Mouse (Mus musculus) bone marrow, adult 2 months (tissue): ENCODE results near the gene Atox1. TPM values are rescaled to one million over a fixed set of nuclear protein-coding genes. Genes with fewer than 3 reads are reported as not detected.
"Not testable (repeated sequence)": the region's sequence is repeated elsewhere in the genome, so short reads cannot be mapped to it uniquely, and the experiment has no call there.

Experiments used
- H3K27ac ChIP-seq: fragments of 200-500 bp; 2 replicates; pipeline ENCODE4 v1.5.1; 2012; ENCODE audit warnings: low read depth, mild to moderate bottlenecking, control low read depth, inconsistent platforms, low read length; ENCODE audit not compliant: control insufficient read depth, poor library complexity, insufficient read depth
- H3K4me1 ChIP-seq: fragments of 200-500 bp; 2 replicates; pipeline ENCODE4 v1.6.1; 2011; ENCODE audit warnings: low read length; ENCODE audit not compliant: control insufficient read depth, insufficient read depth
- H3K4me3 ChIP-seq: fragments of 200-500 bp; replicated peaks from 2 replicates; pipeline ENCODE3; 2011; ENCODE audit warnings: mild to moderate bottlenecking, low read depth, low read length, control low read depth; ENCODE audit not compliant: control insufficient read depth
- CTCF ChIP-seq: fragments of 200-500 bp; IDR thresholded peaks from 2 replicates; pipeline ENCODE4 v1.5.1; 2011; ENCODE audit warnings: low read length, control low read depth; ENCODE audit not compliant: control insufficient read depth, insufficient read depth
- POLR2A ChIP-seq: fragments of 200-500 bp; IDR thresholded peaks from 2 replicates; pipeline ENCODE4 v1.6.1; 2011; ENCODE audit warnings: low read depth, mild to moderate bottlenecking, control low read depth, low read length, borderline replicate concordance; ENCODE audit not compliant: control insufficient read depth
- WGBS: fragments of 180-500 bp; shearing (Covaris S2); methylation state at CpG from one replicate; pipeline ENCODE4 v1.1.7; 2018; 5-methylcytosine and 5-hydroxymethylcytosine counted together
- polyA plus RNA-seq: library from polyadenylated mRNA; stranded (reverse); fragments of >200 nt; gene quantifications from 2 replicates; pipeline ENCODE4 v1.2.4, GENCODE M21; 2011; ENCODE audit warnings: low replicate concordance; ENCODE audit not compliant: missing spikeins, insufficient read depth, insufficient read length

Atox1 gene
- polyA plus RNA-seq, 1 experiment, result 128 TPM

DNA sequence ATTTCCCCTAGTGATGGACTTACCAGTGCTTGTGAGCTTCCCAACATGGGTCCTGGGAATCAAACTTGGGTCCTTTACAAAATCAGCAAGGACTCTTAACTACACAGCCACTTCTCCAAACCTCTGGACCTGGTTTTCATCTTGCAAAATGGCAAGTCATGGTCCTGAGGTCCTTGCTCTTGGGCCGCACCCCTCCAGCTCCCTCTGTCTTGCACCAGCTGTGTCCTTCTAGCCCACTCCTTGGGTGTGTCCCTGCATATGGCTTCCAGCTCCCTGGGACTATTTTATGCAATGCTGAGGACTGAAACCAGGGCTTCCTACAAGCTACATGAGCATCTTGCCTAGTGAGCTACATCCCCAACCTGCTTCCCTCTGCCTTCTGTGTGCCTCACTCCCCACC lies 38.1 kb downstream of the Atox1 start, which contains the start of gene Sparc:
TSS of gene Sparc (minus strand) at position 206 of the 400 bp plus-strand sequence.
- WGBS, result 81% methylated on average over 1 of the region's 1 CpGs
- TF ChIP-seq POLR2A (no peak), CTCF (no peak)
- Histone ChIP-seq H3K27ac (no peak within 1 kb of the TSS), H3K4me3 (no peak within 1 kb of the TSS), H3K4me1 (no peaks in the 10 kb centered on the region; the same call in 1 of the 2 replicates)

DNA sequence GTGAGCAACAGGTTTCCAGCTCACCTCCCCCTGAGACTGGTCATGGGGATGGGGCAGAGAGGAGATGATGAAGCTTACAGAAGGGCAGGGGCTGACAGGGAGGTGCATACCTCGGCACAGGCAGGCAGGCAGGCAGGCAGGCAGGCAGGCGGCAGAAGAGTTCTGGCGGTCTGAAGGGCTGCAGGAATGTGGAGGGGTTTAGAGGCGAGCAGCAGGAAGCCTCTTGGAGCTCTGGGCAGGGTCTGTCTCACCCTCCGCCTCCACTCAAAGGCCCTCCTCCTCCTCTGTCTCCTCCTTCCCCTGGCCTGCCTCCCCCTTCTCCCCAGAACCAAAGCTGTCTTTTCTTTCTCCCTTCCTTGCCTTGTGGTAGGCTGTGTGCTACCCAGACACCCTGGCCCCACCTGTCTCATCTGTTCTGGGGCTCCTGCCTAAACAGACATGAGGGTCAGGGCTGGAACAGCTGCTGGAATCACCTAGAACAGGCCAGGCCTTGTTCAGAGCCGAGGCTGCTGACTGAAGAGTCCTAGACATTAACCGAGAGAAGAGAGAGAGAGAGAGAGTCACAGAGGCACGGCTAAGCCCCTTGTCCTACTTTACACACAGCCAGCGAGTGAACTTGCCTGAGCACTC lies 41.2 kb downstream of the Atox1 start:
- no peaks in the 10 kb centered on the region; the same call in 1 of the 2 replicates for H3K4me1 ChIP-seq
- H3K27ac ChIP-seq, result peak overlapping the region; percentile 10; the same call in 1 of the 2 replicates
- TF ChIP-seq CTCF, result no peak
- TF ChIP-seq POLR2A, result no peak
- WGBS, result 50% methylated on average over 9 of the region's 9 CpGs
- peak overlapping the region; percentile 26 for H3K4me3 ChIP-seq

DNA sequence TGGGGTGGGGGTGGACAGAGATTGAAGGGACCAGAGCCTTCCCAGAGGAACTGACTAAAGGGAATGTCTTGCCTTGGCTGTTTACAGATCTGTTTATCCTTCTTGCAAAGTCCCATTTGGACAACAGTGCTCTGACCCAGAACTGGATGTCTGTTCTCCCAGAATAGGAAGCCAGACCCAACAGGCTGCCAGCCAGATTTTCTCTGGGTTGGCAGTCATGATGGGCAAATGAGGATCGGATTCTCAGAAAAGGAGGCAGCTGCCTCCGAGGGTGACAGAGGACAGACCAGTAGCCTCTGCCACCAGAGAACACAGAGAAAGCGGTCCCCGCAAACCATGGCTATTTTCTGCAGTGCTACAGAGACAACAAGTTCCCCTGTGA lies 41.8 kb downstream of the Atox1 start:
- TF ChIP-seq POLR2A (no peak), CTCF (no peak)
- H3K4me1 ChIP-seq, result no peaks in the 10 kb centered on the region; the same call in 1 of the 2 replicates
- WGBS, result 61% methylated on average over 4 of the region's 4 CpGs
- H3K4me3 ChIP-seq, result peak overlapping the region; percentile 26
- H3K27ac ChIP-seq, result peak overlapping the region; percentile 10; the same call in 1 of the 2 replicates

DNA sequence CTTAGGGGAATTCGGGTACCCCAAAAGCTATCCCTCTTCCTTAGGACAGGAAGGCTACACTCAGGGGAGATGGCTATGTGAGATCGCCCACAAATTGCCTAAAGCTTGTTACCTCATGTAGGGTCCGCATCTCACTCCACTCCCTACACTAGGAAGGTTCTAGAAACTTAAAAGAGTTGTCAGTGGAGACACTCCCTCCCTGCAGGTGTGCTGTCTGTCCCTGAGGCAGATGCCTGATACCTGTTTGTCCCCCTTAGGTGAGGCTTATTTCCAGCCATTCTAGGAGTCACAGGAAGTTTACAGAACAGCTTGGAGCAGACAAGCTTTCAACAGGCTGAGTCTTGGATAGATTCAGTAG lies 42.4 kb downstream of the Atox1 start:
- TF ChIP-seq CTCF (no peak), POLR2A (no peak)
- no peaks in the 10 kb centered on the region; the same call in 1 of the 2 replicates for H3K4me1 ChIP-seq
- H3K4me3 ChIP-seq, result no peak overlapping the region
- H3K27ac ChIP-seq, result no peak overlapping the region
- 46% methylated on average over 3 of the region's 3 CpGs for WGBS

DNA sequence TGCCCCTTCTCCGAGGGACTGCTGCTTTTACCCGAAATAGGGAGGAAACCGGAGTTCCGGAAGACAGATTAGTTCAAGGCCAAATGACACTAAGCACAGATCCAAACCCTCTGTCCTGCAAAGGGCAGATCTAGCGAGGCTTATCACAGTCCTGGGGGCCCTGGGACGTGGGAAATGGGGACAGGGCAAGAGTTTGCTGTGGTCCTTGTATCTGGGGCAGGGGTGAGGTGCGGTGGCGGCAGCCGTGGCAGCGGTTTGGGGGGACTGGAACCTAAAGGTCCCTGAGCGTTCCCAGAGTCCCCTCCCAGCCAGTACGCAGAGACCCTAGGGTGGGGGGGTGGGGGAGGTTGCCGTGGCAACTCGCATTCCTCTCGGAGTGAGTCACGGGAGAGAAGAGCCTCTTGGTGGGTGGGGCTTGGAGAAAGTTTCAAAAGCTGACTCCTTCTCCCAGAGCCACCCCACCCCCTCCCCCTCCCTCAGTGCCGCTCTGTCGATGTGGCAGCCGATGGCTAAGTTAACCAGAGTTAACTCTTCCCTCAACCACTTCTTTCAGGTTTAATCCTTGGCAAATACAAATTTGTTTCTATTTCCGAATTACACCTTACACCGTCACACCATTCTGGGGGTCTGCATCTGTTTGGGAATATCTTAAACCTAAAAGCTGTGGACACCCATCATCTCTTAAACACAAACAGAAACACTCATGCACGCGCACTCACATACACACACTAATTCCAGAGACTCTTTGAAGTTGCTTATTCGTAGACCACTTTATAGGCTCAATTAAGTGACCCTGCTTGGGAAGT lies 42.9 kb downstream of the Atox1 start:
- Histone ChIP-seq H3K4me1 (no peaks in the 10 kb centered on the region), H3K27ac (no peak overlapping the region), H3K4me3 (no peak overlapping the region)
- 12% methylated on average over 24 of the region's 24 CpGs for WGBS
- TF ChIP-seq POLR2A (no peak), CTCF (no peak)

DNA sequence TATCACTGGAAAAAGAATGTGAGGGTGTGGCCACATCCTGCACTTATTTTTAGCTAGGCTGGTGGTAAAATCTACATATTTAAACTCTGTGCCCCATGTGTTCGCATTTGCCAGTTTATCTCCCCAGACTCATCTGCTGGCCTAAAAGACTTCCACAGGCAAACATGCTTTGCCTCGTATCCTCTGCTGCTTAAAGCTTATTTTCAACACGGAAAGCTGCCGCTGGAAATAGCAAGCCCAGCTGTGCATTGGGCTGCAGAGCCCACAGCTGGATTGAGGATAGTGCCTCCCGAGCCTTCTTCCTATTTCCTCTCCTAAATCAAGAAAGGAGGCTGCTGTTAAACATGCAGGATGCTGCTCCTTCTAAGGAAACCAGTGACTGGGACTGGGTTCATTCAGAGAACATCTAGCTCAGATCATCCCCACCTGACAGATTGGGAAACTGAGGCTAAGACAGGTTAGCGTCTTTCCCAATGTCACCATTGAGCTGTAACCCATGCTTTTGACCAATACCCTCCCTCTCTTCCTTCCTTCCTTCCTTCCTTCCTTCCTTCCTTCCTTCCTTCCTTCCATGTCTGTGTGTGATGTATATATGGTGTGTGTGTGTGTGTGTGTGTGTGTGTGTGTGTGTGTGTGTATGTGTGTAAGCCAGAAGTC lies 44.3 kb downstream of the Atox1 start:
- Histone ChIP-seq H3K4me1 (no peaks in the 10 kb centered on the region), H3K4me3 (no peak overlapping the region), H3K27ac (no peak overlapping the region)
- WGBS, result 54% methylated on average over 6 of the region's 6 CpGs
- TF ChIP-seq CTCF (no peak), POLR2A (no peak)

DNA sequence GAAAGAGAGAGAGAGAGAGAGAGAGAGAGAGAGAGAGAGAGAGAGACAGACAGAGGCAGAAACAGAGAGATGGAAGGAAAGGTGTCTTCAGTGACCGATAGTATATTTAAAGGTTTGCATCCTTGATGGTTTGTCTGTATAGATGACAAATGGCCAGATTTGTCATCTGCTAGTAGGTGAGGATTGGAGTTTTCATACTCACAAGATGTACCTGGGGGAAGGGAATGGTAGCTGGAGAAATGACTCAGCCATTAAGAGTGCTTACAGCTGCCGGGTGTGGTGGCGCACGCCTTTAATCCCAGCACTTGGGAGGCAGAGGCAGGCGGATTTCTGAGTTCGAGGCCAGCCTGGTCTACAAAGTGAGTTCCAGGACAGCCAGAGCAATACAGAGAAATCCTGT lies 45.3 kb downstream of the Atox1 start:
- H3K4me3 ChIP-seq, H3K27ac ChIP-seq, H3K4me1 ChIP-seq: not testable (repeated sequence)
- WGBS, result 74% methylated on average over 6 of the region's 6 CpGs

DNA sequence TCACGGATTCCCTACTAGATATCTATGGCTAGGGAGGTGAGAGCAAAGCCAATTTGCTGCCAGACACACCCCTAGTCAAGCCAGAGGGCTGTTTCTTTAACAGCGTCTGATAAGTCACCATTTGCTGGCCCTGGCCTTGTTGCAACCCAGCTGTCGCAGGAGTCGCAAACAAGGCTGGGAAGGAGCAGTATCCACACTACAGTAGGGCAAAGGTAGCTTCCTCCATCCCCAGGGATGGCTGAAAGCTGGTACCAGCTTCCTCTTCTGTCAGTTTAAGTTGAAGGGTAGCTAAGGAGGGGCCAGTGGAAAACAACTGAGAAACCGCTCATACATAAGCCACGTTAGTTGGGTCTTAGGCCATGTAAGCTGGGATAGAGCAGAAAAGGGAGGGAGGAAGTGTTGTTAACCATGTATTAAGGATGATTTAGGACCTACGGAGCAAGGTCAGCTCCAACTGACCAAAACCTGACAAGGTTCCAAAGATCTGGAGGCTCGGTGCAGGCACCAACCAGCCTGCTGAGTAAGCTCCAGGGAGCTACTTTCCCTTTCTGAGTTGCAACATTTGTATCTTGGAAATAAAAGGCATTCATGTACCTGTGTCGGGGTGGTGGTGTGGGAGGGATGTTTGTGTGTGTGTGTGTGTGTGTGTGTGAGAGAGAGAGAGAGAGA lies 45.9 kb downstream of the Atox1 start:
- no peaks in the 10 kb centered on the region for H3K4me1 ChIP-seq
- TF ChIP-seq POLR2A, result no peak
- no peak for TF ChIP-seq CTCF
- 47% methylated on average over 9 of the region's 9 CpGs for WGBS
- H3K27ac ChIP-seq, result no peak overlapping the region
- no peak overlapping the region for H3K4me3 ChIP-seq
